Mouse (Mus musculus): ENCODE results near the gene Wwox. TPM values are rescaled to one million over a fixed set of nuclear protein-coding genes. Genes with fewer than 3 reads are reported as not detected.
A peak's percentile ranks its signal among the peaks of the same experiment; 100 is the strongest.

The Wwox gene
- total RNA-seq, 2 experiments from 2014 or later, result 27.3 to 28.0 TPM

DNA sequence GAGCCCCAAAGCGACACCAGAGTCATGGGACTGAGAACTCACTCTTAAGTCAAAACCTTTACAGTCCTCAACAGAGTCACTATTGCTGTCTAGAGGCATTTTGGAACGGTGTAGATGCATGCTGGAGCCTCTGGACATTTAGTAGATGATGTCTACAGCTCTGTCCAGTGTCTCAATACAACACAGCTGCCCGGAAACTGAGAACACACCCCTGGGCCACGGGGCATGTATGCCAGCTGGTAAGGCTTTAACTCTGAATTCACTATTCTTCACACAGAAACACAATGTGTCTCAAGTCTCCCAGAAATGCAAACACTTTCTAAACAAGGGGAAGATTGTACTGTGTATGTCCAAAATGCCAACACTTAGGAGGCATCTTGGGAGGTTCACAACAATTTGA, 584.6 kb downstream of the Wwox start:
- no peak for DNase-seq

DNA sequence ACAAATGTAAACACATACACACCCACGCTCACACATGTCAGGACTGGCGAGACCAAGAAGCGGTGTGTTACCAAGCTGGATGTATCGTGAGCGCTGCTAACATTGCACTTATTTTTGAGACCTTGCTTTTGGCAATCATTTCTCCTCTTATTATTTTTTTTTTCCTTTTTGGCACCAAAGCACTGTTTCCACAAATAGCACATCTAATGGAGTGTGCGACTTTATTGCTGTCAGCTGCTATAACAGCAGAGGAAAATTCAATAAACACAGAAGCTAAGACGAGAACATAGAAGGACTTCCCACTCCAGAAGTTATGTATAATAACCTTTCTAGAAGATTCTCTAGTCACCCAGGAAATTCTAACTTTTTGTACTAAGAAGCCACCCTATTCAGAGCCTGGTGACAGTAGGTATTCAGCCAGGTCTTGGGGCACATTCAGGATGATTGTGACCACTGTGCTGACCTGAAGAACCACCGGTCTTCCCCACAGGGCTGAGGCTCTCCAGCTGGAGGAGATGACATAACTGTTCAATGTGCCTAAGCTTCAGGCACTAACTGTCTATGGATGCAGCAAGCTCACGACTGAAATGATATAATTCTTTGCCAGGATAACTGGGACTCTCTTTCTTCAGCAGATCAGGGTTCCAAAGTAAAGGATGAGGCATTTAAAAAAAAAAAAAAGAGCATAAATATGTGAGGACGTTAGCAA, 586.1 kb downstream of the Wwox start:
- DNase-seq, result no peak

DNA sequence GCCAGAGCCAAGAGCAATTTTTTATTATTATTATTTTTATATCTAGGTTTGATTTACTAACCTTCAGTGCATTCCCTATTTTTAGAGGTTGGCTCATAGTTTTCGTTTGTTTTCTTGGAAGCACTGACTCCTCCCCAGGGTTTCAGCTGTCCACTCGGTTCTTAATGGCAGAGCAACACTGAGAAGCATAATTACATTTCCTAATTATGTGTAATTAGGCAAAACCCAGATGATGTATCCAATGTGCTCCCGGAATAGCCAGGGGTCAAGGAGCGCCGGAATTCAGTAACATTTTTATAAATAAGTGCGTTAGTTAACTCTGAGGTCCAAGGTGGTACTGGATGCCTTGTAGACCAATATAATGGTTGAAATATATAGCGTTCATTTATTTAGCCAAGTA, 586.7 kb downstream of the Wwox start:
- DNase-seq, result no peak

DNA sequence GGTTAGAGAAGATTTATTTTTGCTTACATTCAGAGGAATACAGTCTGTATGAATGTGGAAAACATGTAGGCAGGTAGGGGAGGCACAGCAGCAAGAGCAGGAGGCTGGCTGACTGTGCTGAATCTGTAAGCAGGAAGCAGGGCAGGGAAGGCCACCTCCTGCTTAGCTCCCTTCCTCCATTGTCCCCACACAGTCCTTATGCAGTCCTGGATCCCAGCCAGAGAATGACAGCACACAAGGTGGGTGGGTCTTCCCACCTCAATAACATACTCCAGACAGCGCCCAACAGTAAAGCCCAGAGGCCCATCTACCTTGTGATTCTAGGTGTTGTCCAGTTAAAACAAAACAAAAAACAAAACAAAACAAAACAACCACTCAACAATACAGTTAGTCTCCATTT, 593.7 kb downstream of the Wwox start:
- no peak for DNase-seq

DNA sequence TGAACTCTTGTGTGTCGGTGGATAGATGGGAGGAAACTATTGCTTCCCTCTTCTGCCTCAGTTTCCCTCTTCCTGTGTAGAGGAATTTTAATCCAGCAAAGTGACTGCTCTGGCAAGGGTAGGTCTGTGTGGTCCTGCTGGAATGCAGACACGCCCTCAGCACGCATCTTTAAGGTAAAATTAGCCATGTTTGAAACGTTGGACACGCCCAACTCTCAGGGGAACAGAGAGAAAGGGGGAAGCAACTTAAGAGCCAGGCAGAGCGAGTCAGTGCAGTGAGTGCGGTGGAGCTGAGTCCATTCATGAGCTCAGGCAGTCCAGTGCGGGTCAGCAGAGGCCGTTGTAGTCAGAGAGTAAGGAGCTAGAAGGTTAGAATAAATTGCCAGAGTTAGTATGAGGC, 596.6 kb downstream of the Wwox start:
- no peak for DNase-seq

DNA sequence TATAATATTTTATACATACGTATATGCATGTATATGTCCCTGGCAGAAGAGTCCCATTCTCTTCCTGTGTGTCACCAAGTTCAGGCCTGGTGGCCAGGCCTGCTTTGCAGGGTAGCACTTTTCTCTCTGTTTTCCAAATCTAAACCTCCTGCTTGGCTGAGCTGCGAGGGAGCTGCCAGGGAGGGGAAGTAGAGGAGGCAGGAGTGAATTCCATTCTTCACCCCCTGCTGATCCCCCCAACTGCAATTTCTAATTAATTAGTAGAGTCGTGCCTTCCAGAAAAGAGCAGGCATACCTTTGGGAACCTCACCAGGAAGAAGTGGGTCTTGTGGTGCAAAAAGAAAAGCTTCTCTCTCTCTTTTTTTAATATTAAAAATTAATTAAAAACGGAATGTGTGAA, 599.0 kb downstream of the Wwox start:
- no peak for DNase-seq

DNA sequence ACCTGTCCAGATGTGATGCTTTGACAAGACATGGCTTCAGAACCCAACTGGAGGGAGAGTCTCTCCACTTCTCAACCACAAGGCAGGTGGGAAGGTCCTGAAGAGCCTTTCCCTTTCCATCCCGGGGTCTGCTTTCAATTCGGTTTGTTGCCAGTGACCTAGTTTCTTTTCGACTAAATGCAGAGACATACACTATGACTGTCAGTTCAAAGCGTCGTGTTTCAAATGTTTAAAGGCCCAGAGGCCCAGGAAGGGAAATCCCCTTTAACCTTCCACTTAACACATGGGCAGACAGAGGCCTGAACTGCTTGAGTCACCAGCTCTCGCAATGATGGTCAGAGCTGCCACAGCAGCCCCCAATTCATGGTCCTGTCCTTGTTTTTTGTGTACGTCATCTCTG, 606.3 kb downstream of the Wwox start:
- no peak for DNase-seq

DNA sequence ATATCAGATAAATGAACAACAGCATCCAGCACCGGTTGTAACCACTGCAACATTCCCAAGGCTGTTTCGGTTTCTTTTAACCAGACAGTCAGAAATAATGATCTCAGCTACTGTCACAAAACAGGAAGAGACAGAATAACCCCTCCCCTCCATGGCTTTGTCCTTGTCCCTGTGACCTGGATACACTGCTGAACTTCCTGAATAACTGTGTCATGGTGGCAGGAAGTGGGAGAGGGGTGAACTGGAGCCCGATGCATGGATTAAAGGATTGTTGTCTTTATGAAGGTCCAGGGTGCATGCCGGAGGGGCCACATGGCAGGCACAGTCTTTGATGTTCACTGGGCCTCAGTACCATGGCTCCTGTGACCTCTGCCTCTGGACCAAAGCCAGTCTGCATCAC, 607.0 kb downstream of the Wwox start:
- DNase-seq, result peak; percentile 22 to 47

DNA sequence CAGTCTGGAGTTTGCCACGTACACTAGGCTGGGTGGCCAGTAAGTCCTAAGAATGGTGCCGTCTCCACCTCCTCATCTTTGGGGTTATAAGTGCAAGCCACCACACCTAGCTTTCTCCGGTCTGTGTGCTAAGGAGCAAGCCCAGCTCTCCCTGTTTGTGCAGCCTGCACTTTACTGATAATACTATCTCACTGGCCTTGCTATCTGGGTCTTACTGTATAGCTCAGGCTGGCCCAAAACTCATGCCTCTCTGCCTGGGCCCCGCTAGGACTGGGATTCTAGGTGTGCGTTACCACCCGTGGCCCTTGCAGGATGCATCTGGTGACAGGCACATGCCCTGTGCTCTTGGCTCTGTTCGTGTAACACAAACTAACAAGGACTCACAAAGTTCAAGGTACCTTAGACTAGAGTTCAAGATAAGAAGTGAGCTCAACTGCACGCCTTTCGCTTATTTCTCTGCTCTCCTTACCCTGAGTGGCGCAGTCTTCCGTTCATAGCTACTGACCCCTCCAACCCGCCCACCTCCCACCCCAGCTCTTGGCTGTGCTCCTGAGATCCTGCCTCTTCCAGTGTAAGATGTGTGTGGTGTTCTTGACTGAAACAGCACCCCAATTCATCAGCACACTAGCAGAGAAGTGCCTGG, 618.9 kb downstream of the Wwox start:
- DNase-seq, result peak in 1 of 2 experiments; percentile 12

DNA sequence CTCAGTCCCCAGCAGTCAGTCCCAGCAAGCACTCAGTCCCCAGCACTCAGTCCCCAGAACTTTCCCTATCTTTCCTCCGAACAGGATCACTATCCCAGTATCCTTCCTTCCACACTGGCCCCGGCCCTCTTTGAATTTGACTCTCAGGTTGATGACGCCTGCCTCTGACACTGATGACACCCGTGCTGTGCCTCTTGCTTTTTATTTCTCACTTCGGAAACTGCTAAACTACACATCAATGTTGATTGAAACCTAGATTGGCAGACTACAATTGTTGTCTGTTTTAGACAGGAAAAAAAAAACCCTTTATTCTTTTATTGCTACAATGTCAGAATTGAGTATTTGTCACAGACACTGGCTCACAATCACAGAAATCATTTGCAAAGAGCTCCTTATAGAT, 624.2 kb downstream of the Wwox start:
- no peak for DNase-seq

DNA sequence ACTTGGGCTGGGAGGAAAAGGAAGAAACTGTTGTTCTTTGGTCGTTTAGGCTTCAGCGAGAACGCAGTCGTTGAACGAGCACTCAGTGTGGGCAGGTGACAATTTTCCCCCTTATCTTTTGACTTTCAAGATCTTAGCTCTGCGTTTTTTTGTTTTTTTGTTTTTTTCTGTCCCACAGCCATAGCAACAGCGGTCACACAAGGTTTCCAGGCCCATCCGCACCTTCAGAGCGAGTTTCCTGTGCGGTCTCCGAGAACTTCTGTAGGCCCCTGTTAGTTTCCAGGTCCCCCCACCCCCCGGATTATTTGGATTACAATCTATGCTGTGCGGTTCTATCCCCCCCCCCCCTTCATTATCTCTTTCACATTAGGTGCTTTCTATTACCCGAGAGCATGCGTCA, 625.2 kb downstream of the Wwox start:
- no peak for DNase-seq

DNA sequence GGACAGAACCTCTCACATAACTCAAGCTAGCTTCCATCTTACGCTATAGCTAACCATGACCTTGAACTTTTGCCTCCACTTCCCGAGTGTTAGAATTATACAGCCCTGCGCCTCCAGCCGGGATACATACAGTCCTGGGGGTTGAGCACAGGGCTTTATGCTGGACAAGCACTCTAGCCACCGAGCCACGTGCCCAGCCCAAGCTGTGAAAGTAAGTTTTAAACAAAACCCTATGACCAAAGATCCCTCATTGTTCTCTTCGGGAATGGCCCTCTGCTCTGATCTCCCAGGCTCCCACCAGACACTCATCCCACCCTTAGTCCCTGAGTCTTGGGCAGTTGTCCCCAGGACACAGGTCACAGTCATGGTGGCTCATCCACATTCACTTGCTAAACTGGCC, 625.9 kb downstream of the Wwox start:
- no peak for DNase-seq

DNA sequence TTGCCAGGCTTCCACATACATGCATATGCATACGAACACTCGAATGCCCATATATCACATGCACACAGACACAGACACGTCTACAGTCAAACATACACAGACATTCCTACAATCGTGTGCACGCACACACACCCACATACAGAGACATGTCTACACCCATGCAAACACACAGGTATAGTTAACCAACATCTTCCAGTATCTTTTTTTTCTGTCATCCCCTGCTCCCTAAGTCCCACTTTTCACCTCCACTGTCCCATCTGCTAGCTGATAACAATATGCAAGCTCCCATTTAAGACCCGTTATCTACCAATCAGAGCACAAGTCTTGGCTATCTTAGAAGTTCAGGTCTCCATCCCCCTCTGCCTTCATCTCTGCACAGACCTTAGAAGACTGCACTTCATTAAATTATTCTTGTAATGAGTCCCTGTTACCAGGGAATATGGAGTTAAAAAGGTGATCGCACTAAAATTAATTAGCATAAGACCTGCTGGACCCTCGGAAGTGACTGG, 627.1 kb downstream of the Wwox start:
- DNase-seq, result no peak

DNA sequence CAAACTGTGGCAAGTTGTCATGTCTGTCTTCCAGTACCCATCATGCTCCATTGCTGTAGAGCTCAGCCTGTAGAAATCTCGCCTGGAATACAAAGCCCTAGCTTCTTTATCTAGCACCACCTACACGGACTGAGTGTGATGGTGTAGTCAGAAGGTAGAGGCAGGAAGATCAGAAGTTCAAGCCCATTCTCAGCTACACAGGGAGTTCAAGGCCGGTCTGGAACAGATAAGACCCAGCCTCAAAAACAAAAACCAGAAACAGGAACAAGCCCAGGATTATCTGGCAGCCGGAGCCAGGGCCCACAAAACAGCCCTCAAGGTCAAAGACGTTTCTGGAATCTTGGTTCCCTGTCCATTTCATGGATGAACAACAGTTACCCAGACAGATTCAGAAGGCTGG, 629.3 kb downstream of the Wwox start:
- DNase-seq, result no peak

DNA sequence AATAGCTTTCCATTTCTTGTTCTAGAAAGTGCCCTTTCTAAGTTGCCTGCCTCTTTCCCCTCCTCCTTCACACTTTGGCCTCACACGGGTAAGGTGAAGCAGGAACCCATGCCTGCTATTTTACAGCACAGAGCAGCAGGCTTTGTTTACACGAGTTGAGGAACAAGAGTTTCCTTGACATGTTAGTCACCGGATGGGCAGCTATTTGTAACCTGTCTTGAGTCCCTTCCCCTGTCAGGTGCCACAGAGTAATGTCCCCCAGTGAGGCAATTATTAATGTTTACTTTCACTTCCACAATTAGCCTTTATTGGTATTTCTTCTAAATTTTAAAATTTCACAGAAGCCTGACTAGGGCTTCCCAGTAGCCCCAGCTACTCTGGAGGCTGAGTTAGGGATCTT, 630.8 kb downstream of the Wwox start:
- DNase-seq, result no peak

DNA sequence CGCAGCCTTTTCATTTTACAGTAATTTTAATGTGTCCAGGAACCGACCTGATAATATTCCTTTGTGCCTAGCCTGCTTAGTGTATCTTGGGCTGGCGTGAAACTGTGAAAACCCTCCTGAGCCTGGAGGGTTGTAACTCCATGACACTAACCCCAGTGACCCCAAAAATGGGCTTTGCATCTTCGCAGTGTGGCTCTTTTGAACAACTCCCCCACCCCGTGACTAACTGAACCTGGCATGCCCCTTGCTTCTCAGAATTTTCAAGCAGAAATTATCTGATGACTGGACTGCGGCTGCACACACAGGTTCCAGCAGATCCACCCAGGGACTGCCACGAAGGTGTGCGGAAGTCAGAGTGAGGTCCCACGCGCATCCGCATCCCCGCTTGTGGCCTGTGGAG, 631.8 kb downstream of the Wwox start:
- no peak for DNase-seq

DNA sequence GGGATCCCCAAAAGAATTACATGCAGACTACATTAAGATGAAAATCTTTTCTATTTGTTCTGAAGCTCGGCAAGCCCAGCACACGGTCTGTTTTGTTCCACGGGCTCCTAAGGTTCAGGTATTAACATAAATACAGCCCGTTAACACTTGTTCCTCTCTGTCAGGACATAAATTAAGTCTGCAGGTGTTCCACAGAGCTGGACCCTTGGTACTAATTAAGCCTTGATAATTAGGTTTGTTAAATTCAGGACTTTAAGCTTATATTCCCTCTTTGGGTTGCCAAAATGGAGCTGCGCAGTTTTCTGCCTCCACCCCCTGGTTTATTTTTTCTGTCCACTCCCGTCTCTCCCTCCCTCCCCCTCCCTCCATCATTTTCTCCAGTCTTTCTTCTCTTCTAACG, 638.8 kb downstream of the Wwox start:
- no peak for DNase-seq

DNA sequence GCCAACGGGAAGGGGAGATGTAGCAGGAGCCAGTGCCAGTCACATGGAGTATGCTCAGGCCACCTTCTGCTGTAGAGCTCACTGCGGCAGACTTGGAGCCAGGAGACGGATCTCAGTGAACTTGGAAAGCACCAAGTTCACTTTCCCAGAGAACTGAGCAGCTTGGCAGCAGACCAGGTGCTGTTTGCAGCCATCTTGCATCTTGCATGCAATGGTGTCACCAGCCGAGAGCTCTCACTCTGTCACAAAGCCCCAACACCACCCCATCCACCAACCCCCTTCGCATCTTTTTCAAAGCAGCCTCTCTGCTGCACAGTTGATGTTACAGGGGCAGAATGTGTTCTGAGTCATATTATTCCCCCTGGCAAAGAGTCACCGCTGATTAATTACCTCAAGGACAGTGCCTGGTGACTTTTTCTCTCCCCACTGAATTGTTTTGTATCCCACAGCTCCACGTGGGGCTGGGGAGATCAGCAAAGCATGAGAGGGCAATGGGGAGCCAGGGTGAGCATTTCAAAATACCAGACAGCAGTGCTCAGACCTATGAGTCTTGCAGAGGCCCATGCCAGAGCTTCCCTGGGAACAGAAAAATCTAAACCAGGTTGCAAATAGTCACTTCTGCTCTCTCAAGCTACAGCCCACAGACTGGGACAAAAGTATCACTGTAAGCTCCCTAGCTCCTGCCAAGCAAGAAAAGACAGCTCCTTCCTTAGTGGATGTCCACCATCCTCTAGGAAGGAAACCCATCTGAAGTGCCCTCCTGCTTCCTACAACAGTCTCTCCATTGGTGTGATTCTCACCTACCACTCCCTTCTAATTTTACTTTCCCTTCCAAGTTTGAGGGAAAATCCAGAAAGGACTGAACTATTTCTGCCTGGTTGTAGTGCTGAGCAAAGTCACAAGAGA, 642.1 kb downstream of the Wwox start:
- DNase-seq, result peak; percentile 66 to 76

DNA sequence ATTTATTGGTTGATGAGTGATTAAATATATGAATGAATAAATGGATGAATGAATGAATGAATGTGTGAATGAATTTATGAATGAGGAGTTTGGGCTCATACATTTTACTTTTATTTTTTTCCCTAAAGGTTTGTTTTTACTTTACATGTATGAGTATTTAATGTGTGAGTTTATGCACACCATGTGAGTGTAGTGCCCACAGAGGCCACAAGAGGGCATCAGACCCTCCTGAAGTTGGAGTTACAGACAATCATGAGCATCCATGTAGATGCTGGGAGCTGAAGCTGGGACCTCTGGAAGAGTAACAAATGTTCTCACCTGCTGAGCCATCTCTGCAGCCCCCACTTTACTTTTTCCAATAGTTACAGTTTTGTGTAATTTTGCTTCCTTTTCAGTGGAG, 648.7 kb downstream of the Wwox start:
- DNase-seq, result no peak

DNA sequence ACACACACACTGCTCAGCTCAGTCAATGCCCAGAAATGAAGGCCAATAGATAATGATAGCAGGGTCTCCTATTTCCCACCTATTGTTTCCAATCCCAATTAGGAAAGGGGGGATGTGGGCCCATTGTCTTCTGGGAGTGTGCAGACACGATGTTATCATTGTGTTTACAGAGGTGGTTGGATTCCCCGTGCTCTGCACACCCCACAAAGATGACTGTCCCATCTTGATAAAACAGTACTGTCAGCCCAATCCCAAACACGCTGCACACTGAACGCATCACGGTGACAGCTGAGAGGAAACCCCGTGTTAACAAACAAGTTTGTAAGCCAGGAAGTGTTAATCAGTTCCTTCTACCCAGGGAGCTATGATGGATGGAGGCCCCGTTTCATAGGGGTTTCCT, 650.3 kb downstream of the Wwox start:
- DNase-seq, result no peak

DNA sequence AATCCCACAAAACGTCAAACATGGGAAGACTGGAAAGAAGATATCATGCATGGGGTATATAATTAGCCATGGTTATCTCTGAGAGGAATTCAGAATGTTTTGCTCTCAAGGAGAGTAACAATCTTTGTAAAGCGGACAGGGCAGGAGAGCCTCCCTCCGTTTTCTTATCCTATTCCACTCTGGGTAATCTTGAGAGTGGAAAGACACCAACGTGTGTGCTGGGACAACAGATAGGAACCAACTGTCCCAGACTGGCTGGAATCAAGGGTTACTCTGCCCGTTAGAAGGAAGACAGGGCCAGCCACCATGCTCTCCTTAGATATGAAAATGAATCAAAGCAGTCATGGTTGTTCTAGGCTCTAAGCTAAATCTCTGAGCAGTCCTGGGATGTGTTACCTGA, 650.7 kb downstream of the Wwox start:
- no peak for DNase-seq

DNA sequence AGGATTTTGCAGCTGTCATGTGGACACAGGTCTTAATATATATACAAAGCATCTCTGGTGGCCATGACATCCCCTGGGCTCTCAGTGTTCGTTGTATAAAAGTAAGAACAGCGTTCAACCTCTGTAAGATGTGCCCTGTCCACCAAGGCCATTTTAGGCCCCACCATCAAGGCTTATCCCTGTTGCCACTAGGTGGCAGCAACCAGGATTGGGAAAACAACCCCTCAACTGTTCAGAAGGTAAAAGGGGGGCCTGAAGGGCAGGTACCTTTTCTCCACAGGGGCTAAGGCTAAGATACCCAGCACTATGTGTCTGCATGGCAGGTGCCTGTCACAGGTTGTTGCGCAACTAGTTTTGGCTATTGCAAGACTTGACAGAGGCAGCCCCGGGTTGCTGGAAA, 656.1 kb downstream of the Wwox start:
- DNase-seq, result peak; percentile 43 to 46

DNA sequence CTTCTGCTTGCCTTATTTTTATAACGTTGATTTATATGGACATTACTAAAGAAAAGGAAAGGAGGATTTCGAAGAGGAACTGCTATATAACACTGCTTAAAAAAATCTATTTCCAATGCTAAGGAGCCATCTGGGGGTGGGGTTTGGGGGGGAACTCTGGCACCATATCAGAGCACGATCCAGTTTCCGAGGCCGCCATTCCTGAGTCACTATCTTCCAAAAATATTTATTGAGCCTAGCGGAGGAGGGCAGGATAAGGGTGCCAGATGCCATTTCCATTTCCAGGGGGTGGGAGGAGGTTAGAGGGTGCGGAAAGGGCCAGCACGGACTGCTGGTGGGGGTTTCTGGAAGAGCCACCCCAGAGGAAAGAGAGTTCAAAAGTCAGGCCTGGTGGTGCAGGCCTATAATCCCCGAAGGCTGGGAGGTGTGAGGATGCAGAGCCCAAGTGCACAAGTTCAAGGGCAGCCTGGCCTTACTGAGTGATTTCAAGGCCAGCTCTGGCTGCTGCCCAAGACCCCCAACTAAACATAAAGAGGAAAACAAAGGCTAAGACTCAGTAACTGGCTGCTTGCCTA, 658.6 kb downstream of the Wwox start:
- DNase-seq, result peak; percentile 31 to 35

All from adrenal gland, postnatal 36 days (tissue).